Mouse (Mus musculus) stomach, embryonic 14.5 days (tissue): ENCODE results near the gene Slc2a12. TPM values are rescaled to one million over a fixed set of nuclear protein-coding genes. Genes with fewer than 3 reads are reported as not detected.

Experiments used
- ATAC-seq: fragments of 200-750 bp; cut with Nextera tagmentation; 2 replicates; pipeline ENCODE4 v1.8.0; 2017; ENCODE audit warnings: low read depth, moderate TSS enrichment; ENCODE audit not compliant: insufficient number of reproducible peaks, insufficient read depth, low FRiP score
- H3K27ac ChIP-seq: fragments of 300-500 bp; sonication (generic); 2 replicates; pipeline ENCODE4 v1.5.1; 2014; ENCODE audit warnings: mild to moderate bottlenecking, low read length, moderate library complexity, mixed read lengths
- H3K27me3 ChIP-seq: fragments of 300-500 bp; sonication (generic); 2 replicates; pipeline ENCODE4 v1.6.1; 2014; ENCODE audit warnings: low read length, control low read depth, mixed read lengths; ENCODE audit not compliant: control insufficient read depth, insufficient read depth
- H3K36me3 ChIP-seq: fragments of 300-500 bp; sonication (generic); 2 replicates; pipeline ENCODE4 v1.6.1; 2014; ENCODE audit warnings: mild to moderate bottlenecking, control low read depth, low read length, moderate library complexity, mixed read lengths; ENCODE audit not compliant: control insufficient read depth, insufficient read depth
- H3K4me1 ChIP-seq: fragments of 300-500 bp; sonication (generic); 2 replicates; pipeline ENCODE4 v1.6.1; 2014; ENCODE audit warnings: low read length, control low read depth, mixed read lengths; ENCODE audit not compliant: control insufficient read depth, insufficient read depth
- H3K4me2 ChIP-seq: fragments of 300-500 bp; sonication (generic); replicated peaks from 2 replicates; pipeline ENCODE4 v1.6.1; 2014; ENCODE audit warnings: low read depth, low read length, control low read depth
- H3K4me3 ChIP-seq: fragments of 300-500 bp; sonication (generic); 2 replicates; pipeline ENCODE4 v1.5.1; 2014; ENCODE audit warnings: low read depth, low read length, control low read depth
- H3K9ac ChIP-seq: fragments of 300-500 bp; sonication (generic); replicated peaks from 2 replicates; pipeline ENCODE4 v1.6.1; 2014; ENCODE audit warnings: low read depth, mild to moderate bottlenecking, control low read depth, low read length, moderate library complexity, mixed read lengths
- H3K9me3 ChIP-seq: fragments of 300-500 bp; sonication (generic); 2 replicates; pipeline ENCODE4 v1.6.1; 2016; ENCODE audit warnings: low read depth, low read length, control low read depth; ENCODE audit not compliant: control insufficient read depth
- WGBS: fragments of 180-500 bp; shearing (Covaris S2); extraction: QIAGEN DNeasy Blood & Tissue Kit; methylation state at CpG from one replicate; pipeline ENCODE4 v1.1.7; 2014; 5-methylcytosine and 5-hydroxymethylcytosine counted together
- polyA plus RNA-seq: library from polyadenylated mRNA; unstranded; fragments of >200 nt; fragmentation: Nextera tagmentation; extraction: Ambion mirVana; gene quantifications from 2 replicates; pipeline ENCODE4 v1.2.1, GENCODE M21; 2014

Gene Slc2a12
- polyA plus RNA-seq, 1 experiment from 2014 or later, result 2.8 TPM

DNA sequence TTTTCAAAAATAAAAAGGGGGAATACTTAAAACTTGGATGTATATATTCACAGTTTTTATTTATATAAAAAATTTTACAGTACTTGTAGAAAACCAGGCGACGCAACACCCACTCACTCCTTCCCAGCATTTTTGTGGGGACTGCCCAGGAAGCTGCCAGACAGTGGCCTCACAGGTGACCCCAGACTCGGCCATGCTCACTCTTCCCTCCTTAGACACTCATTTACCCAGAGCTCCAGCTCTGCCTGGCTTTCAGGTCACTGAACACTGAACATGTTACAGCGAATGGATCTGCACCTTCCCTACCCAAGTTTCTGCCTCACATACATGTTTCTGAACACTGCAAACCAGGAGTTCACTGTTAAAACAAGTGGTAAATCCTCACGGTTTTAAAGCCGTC, 59.0 kb downstream of the Slc2a12 start:
- Histone ChIP-seq H3K9me3 (no peaks in the 10 kb centered on the region), H3K36me3 (peaks cover 27% of the 10 kb centered on the region), H3K4me3 (no peak overlapping the region), H3K27me3 (no peaks in the 10 kb centered on the region), H3K9ac (no peak overlapping the region), H3K4me1 (peaks cover 9% of the 10 kb centered on the region; the same call in 1 of the 2 replicates), H3K4me2 (no peak overlapping the region), H3K27ac (no peak overlapping the region)
- WGBS, result 80% methylated on average over 6 of the region's 6 CpGs
- ATAC-seq, result no peak

DNA sequence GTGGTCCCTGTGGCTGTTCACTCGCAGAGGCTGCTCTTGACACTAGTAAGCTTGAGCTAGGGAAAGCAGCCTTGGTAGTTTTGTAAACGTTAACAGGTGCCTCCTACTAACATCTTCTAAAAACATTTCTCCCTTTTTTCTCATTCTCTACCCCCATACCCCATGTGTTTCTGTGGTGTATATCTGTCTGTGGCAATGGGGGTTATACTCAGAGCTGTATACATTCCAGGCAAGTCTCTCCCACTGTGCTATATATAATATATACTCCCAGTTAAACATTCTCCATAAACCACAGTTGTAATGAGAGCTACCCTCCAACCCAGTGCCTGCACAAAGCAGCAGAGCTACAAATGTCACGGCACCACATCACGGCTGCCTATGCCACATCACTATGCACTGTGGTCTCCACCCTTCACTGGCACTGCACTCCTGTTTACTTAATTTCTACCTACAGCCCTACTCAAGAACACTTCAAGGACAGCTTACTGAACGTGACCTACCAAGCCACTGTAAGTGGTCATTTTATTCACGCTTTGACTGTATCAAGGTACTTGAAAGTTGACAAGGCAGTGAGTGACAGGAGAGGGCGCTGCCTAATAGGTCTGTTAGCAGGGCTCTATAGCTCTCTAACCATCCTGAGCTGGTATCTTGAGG, 63.5 kb downstream of the Slc2a12 start:
- no peak for ATAC-seq

DNA sequence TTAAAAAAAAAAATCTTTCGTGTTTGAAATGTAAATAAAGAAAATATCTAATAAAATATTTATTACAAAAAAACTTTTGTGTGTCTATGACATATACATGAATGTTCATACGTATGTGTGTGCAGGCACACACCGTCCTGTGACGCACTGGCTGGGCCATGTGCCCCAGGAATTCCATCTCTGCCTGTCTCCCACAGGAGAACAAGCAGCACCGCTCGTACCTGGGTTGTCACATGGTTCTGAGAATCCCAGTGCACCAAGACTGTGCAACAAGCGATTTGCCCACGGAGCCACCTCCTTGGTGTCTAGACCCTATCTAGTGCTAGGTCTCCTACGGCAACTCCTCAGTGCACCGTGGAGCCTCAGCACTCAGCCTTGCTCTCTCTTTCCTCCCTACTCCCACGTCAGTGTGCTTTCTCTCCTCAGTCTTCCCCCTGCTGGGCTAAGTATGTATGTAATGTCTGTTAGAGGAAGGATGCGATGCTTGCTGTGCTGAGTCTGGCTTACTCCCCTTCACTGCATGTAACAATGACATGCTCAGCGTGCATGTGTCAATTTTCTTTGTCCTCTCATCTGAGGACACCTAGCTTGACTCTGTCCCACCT, 65.5 kb downstream of the Slc2a12 start:
- Histone ChIP-seq H3K9me3 (no peaks in the 10 kb centered on the region), H3K4me2 (no peak overlapping the region), H3K4me1 (0 out of 2 replicates have a peak, but pooled peaks cover 6% of the 10 kb centered on the region), H3K4me3 (no peak overlapping the region), H3K27me3 (no peaks in the 10 kb centered on the region), H3K9ac (no peak overlapping the region), H3K27ac (no peak overlapping the region), H3K36me3 (peaks cover 26% of the 10 kb centered on the region)
- no peak for ATAC-seq
- 89% methylated on average over 13 of the region's 13 CpGs for WGBS

More for the DNA sequence above, 63.5 kb downstream of the Slc2a12 start:
- no peak overlapping the region for H3K4me2 ChIP-seq
- peaks cover 29% of the 10 kb centered on the region for H3K36me3 ChIP-seq
- 78% methylated on average over 7 of the region's 7 CpGs for WGBS
- no peaks in the 10 kb centered on the region for H3K9me3 ChIP-seq
- no peak overlapping the region for H3K9ac ChIP-seq
- 0 out of 2 replicates have a peak, but pooled peaks cover 3% of the 10 kb centered on the region for H3K4me1 ChIP-seq
- H3K27me3 ChIP-seq, result no peaks in the 10 kb centered on the region
- H3K4me3 ChIP-seq, result no peak overlapping the region
- no peak overlapping the region for H3K27ac ChIP-seq

DNA sequence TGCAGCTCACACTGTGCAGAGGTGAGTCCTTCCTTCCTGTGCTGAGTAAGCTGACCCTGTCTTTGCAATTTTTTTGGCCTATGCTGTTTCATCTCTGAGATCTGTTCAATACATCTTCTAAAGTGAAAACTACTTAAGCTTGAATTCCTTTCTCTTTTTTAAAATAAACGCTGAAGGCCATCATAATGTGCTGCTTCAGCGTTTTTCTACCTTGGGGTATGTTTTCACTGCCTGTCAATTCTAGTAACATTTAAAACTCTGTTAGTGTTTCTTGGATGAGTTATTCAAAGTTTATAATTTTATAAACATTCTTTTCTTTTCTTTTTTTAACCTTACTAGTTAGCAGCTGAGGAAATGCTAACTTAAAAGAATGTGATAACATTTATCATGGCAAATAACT, 68.1 kb downstream of the Slc2a12 start:
- Histone ChIP-seq H3K9ac (no peak overlapping the region), H3K4me3 (no peak overlapping the region), H3K27ac (no peak overlapping the region), H3K4me2 (no peak overlapping the region), H3K4me1 (0 out of 2 replicates have a peak, but pooled peaks cover 6% of the 10 kb centered on the region), H3K27me3 (no peaks in the 10 kb centered on the region), H3K36me3 (peaks cover 7% of the 10 kb centered on the region; the same call in 1 of the 2 replicates), H3K9me3 (no peaks in the 10 kb centered on the region)
- WGBS, result 13% methylated on average over 2 of the region's 2 CpGs
- no peak for ATAC-seq

DNA sequence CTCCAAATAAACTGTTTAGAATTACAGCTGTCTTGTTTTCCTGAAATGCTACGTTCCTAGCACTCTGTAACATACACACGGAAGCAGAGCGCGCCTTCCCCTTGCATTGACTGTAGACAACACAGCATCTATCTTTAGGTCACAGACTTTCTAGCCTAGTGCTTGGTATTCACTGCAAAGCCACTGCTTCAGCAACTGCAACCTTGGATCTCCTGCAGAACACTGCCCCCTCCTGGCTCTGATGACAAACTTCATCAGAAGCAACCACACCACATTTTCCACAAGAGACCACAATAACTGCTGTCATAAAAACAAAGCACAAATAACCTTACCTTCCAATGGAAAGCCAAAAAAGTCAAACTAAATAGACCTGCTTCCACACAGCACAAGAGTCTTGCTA, 69.7 kb downstream of the Slc2a12 start:
- Histone ChIP-seq H3K36me3 (peaks cover 3% of the 10 kb centered on the region; the same call in 1 of the 2 replicates), H3K27ac (no peak overlapping the region), H3K27me3 (no peaks in the 10 kb centered on the region), H3K4me2 (no peak overlapping the region), H3K9ac (no peak overlapping the region), H3K9me3 (no peaks in the 10 kb centered on the region), H3K4me3 (no peak overlapping the region), H3K4me1 (0 out of 2 replicates have a peak, but pooled peaks cover 6% of the 10 kb centered on the region)
- 76% methylated on average over 4 of the region's 4 CpGs for WGBS
- no peak for ATAC-seq

DNA sequence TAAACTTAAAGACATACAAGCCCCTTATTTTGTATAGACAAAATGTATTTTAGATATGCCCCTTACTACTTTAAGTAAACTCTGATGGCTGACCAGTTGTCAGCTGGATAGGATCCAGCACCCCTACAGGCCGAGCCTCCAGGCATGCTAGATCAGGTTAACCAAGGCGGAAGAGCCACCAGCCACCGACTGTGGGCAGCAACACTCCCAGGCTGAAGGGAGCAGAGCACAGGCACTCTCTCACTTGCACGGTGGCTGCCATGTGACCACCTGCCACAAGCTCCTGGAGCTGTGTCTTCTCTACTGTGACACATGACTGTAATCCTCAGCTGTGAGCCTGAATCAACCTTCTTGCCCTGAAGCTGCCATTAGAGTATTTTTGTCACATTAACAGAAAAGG, 73.7 kb downstream of the Slc2a12 start:
- no peak overlapping the region for H3K4me3 ChIP-seq
- 0 out of 2 replicates have a peak, but pooled peaks cover 4% of the 10 kb centered on the region for H3K4me1 ChIP-seq
- WGBS, result 40% methylated on average over 4 of the region's 4 CpGs
- H3K9me3 ChIP-seq, result no peaks in the 10 kb centered on the region
- H3K4me2 ChIP-seq, result no peak overlapping the region
- H3K27ac ChIP-seq, result no peak overlapping the region
- H3K36me3 ChIP-seq, result no peaks in the 10 kb centered on the region
- H3K27me3 ChIP-seq, result no peaks in the 10 kb centered on the region
- no peak overlapping the region for H3K9ac ChIP-seq
- no peak for ATAC-seq

DNA sequence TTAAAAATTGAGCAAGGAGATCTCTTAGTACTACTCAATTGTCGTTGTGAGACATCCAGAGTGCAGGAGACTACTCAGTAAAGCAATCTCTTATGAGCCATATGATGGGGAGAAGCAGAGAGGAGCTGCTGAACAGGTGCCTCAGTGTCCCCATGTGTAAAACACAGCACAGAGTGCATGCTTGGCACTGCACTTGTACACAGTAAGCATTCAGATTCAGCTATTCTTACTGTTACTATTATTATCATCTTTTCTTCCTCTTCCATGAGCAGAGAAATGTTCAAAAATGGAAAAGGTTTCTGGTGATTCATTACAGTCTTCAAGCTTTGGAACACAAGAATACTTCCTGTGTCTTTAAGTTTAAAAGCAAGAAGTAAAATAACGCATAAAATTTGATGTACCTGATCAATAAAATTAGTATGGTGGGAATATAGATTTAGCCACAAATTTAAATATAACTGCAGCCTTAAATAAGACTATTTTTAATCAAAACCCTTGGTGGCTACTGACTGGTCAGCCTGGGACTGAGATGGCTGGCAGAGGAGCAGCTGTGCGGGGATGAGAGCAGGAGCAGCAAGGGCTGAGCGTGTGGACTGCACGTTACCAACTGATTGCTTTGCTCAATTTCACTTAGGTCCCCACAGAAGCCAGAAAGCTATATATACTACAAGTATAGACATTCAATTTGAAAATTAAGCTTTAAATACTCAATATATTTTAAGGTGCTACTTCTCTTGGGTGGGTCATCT, 76.1 kb downstream of the Slc2a12 start:
- no peak overlapping the region for H3K27ac ChIP-seq
- no peak overlapping the region for H3K9ac ChIP-seq
- ATAC-seq, result no peak
- H3K27me3 ChIP-seq, result no peaks in the 10 kb centered on the region
- no peak overlapping the region for H3K4me2 ChIP-seq
- H3K9me3 ChIP-seq, result no peaks in the 10 kb centered on the region
- H3K4me3 ChIP-seq, result no peak overlapping the region
- 84% methylated on average over 5 of the region's 5 CpGs for whole genome bisulfite sequencing
- no peaks in the 10 kb centered on the region for H3K36me3 ChIP-seq
- H3K4me1 ChIP-seq, result no peaks in the 10 kb centered on the region

DNA sequence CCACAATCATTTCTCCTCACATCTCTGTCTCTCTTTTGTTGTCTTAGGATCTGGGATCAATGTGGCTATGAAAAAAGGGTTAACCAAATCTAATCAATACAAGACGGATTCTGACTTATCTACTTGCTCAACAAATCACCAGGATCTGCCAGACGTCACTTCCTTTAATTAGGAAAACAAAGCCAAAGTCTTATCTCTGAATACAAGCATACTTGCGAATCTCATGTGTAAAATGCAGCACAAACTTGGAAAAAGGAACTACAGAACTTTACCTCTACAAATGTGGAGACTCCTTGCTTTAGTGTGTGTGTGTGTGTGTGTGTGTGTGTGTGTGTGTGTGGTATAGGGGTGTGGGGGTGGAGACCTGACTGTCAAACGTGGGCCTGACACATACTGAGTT, 80.4 kb downstream of the Slc2a12 start:
- no peak overlapping the region for H3K4me2 ChIP-seq
- WGBS, result 55% methylated on average over 4 of the region's 4 CpGs
- no peak overlapping the region for H3K9ac ChIP-seq
- no peaks in the 10 kb centered on the region for H3K27me3 ChIP-seq
- no peak for ATAC-seq
- H3K4me1 ChIP-seq, result peaks cover 10% of the 10 kb centered on the region
- no peaks in the 10 kb centered on the region for H3K9me3 ChIP-seq
- H3K36me3 ChIP-seq, result no peaks in the 10 kb centered on the region
- no peak overlapping the region for H3K27ac ChIP-seq
- H3K4me3 ChIP-seq, result no peak overlapping the region
